Mouse (Mus musculus): ENCODE results near the gene Prkg1. TPM values are rescaled to one million over a fixed set of nuclear protein-coding genes. Genes with fewer than 3 reads are reported as not detected.

Gene Prkg1
- polyA plus RNA-seq, 1 experiment from 2014 or later, result 5.7 TPM

GRCm38 (mm10) chr19:31304760-31305159 lies 460.1 kb downstream of the Prkg1 start:
- Histone ChIP-seq H3K27me3 (no peaks in the 10 kb centered on the region), H3K9me3 (no peaks in the 10 kb centered on the region), H3K4me3 (replicated peaks) (no peak overlapping the region), H3K27ac (no peak overlapping the region), H3K4me1 (replicated peaks) (no peaks in the 10 kb centered on the region), H3K36me3 (no peaks in the 10 kb centered on the region), H3K9ac (replicated peaks) (no peak overlapping the region), H3K4me2 (no peak overlapping the region)
- WGBS, result 84% methylated on average over 3 of the region's 3 CpGs
- no peak for ATAC-seq (ENCODE audit: insufficient number of reproducible peaks, insufficient read depth, low FRiP score, low TSS enrichment, low read depth)

GRCm38 (mm10) chr19:31291231-31291630 lies 473.6 kb downstream of the Prkg1 start:
- H3K27me3 ChIP-seq, result no peaks in the 10 kb centered on the region
- no peak for ATAC-seq (ENCODE audit: insufficient number of reproducible peaks, insufficient read depth, low FRiP score, low TSS enrichment, low read depth)
- no peaks in the 10 kb centered on the region for H3K36me3 ChIP-seq
- no peak overlapping the region for H3K4me3 ChIP-seq (replicated peaks)
- no peak overlapping the region for H3K27ac ChIP-seq
- no peak overlapping the region for H3K9ac ChIP-seq (replicated peaks)
- WGBS, result 67% methylated on average over 2 of the region's 2 CpGs
- no peak overlapping the region for H3K4me2 ChIP-seq
- no peaks in the 10 kb centered on the region for H3K9me3 ChIP-seq
- no peaks in the 10 kb centered on the region for H3K4me1 ChIP-seq (replicated peaks)

- no peak overlapping the region for H3K4me2 ChIP-seq
- H3K9me3 ChIP-seq, result no peaks in the 10 kb centered on the region
- no peaks in the 10 kb centered on the region for H3K36me3 ChIP-seq
- H3K27me3 ChIP-seq, result no peaks in the 10 kb centered on the region
- no peak overlapping the region for H3K4me3 ChIP-seq (replicated peaks)
- no peak for ATAC-seq (ENCODE audit: insufficient number of reproducible peaks, insufficient read depth, low FRiP score, low TSS enrichment, low read depth)
- no peak overlapping the region for H3K9ac ChIP-seq (replicated peaks)
- 22% methylated on average over 3 of the region's 3 CpGs for WGBS
- no peak overlapping the region for H3K27ac ChIP-seq
- no peaks in the 10 kb centered on the region; the same call in 1 of the 2 replicates for H3K4me1 ChIP-seq (replicated peaks)
Observed at GRCm38 (mm10) chr19:31284581-31284980, 480.3 kb downstream of the Prkg1 start.

GRCm38 (mm10) chr19:31284126-31284525 lies 480.7 kb downstream of the Prkg1 start:
- no peak for ATAC-seq (ENCODE audit: insufficient number of reproducible peaks, insufficient read depth, low FRiP score, low TSS enrichment, low read depth)
- Histone ChIP-seq H3K4me3 (replicated peaks) (no peak overlapping the region), H3K27me3 (no peaks in the 10 kb centered on the region), H3K27ac (no peak overlapping the region), H3K4me1 (replicated peaks) (no peaks in the 10 kb centered on the region; the same call in 1 of the 2 replicates), H3K9ac (replicated peaks) (no peak overlapping the region), H3K9me3 (no peaks in the 10 kb centered on the region), H3K4me2 (no peak overlapping the region), H3K36me3 (no peaks in the 10 kb centered on the region)
- WGBS, result 72% methylated on average over 7 of the region's 7 CpGs

- WGBS, result 80% methylated on average over 2 of the region's 2 CpGs
- Histone ChIP-seq H3K4me1 (replicated peaks) (no peaks in the 10 kb centered on the region; the same call in 1 of the 2 replicates), H3K27ac (no peak overlapping the region), H3K4me2 (no peak overlapping the region), H3K9me3 (no peaks in the 10 kb centered on the region), H3K4me3 (replicated peaks) (no peak overlapping the region), H3K9ac (replicated peaks) (no peak overlapping the region), H3K36me3 (no peaks in the 10 kb centered on the region), H3K27me3 (no peaks in the 10 kb centered on the region)
- no peak for ATAC-seq (ENCODE audit: insufficient number of reproducible peaks, insufficient read depth, low FRiP score, low TSS enrichment, low read depth)
Observed at GRCm38 (mm10) chr19:31283617-31284016, 481.2 kb downstream of the Prkg1 start.

GRCm38 (mm10) chr19:31279797-31280486 lies 484.9 kb downstream of the Prkg1 start:
- H3K4me2 ChIP-seq, result no peak overlapping the region
- H3K27ac ChIP-seq, result no peak overlapping the region
- H3K4me1 ChIP-seq (replicated peaks), result no peaks in the 10 kb centered on the region; the same call in 1 of the 2 replicates
- no peak overlapping the region for H3K9ac ChIP-seq (replicated peaks)
- no peaks in the 10 kb centered on the region for H3K36me3 ChIP-seq
- no peak overlapping the region for H3K4me3 ChIP-seq (replicated peaks)
- no peak for ATAC-seq (ENCODE audit: insufficient number of reproducible peaks, insufficient read depth, low FRiP score, low TSS enrichment, low read depth)
- no peaks in the 10 kb centered on the region for H3K9me3 ChIP-seq
- 86% methylated on average over 7 of the region's 7 CpGs for WGBS
- H3K27me3 ChIP-seq, result no peaks in the 10 kb centered on the region

GRCm38 (mm10) chr19:31262438-31262837 lies 502.4 kb downstream of the Prkg1 start:
- no peak overlapping the region for H3K4me3 ChIP-seq (replicated peaks)
- no peaks in the 10 kb centered on the region for H3K27me3 ChIP-seq
- ATAC-seq (ENCODE audit: insufficient number of reproducible peaks, insufficient read depth, low FRiP score, low TSS enrichment, low read depth), result no peak
- H3K9me3 ChIP-seq, result no peaks in the 10 kb centered on the region
- H3K9ac ChIP-seq (replicated peaks), result no peak overlapping the region
- no peaks in the 10 kb centered on the region for H3K36me3 ChIP-seq
- no peak overlapping the region for H3K4me2 ChIP-seq
- no peaks in the 10 kb centered on the region for H3K4me1 ChIP-seq (replicated peaks)
- WGBS, result 98% methylated on average over 1 of the region's 1 CpGs
- H3K27ac ChIP-seq, result no peak overlapping the region

GRCm38 (mm10) chr19:31260494-31260893 lies 504.3 kb downstream of the Prkg1 start:
- H3K9ac ChIP-seq (replicated peaks), result no peak overlapping the region
- H3K27ac ChIP-seq, result no peak overlapping the region
- no peaks in the 10 kb centered on the region for H3K36me3 ChIP-seq
- no peaks in the 10 kb centered on the region for H3K4me1 ChIP-seq (replicated peaks)
- H3K9me3 ChIP-seq, result no peaks in the 10 kb centered on the region
- no peak for ATAC-seq (ENCODE audit: insufficient number of reproducible peaks, insufficient read depth, low FRiP score, low TSS enrichment, low read depth)
- H3K27me3 ChIP-seq, result no peaks in the 10 kb centered on the region
- no peak overlapping the region for H3K4me3 ChIP-seq (replicated peaks)
- H3K4me2 ChIP-seq, result no peak overlapping the region

GRCm38 (mm10) chr19:31255780-31256179 lies 509.1 kb downstream of the Prkg1 start:
- WGBS, result 53% methylated on average over 2 of the region's 2 CpGs
- Histone ChIP-seq H3K4me2 (no peak overlapping the region), H3K27me3 (no peaks in the 10 kb centered on the region), H3K36me3 (no peaks in the 10 kb centered on the region), H3K4me3 (replicated peaks) (no peak overlapping the region), H3K4me1 (replicated peaks) (no peaks in the 10 kb centered on the region), H3K9ac (replicated peaks) (no peak overlapping the region), H3K9me3 (no peaks in the 10 kb centered on the region), H3K27ac (no peak overlapping the region)
- no peak for ATAC-seq (ENCODE audit: insufficient number of reproducible peaks, insufficient read depth, low FRiP score, low TSS enrichment, low read depth)

- Histone ChIP-seq H3K27ac (no peak overlapping the region), H3K4me2 (no peak overlapping the region), H3K27me3 (no peaks in the 10 kb centered on the region), H3K9ac (replicated peaks) (no peak overlapping the region), H3K36me3 (no peaks in the 10 kb centered on the region), H3K9me3 (no peaks in the 10 kb centered on the region), H3K4me1 (replicated peaks) (no peaks in the 10 kb centered on the region), H3K4me3 (replicated peaks) (no peak overlapping the region)
- no peak for ATAC-seq (ENCODE audit: insufficient number of reproducible peaks, insufficient read depth, low FRiP score, low TSS enrichment, low read depth)
Observed at GRCm38 (mm10) chr19:31232410-31232809, 532.4 kb downstream of the Prkg1 start.

GRCm38 (mm10) chr19:31228385-31228784 lies 536.4 kb downstream of the Prkg1 start:
- WGBS, result 83% methylated on average over 3 of the region's 3 CpGs
- no peak overlapping the region for H3K4me2 ChIP-seq
- no peaks in the 10 kb centered on the region for H3K36me3 ChIP-seq
- no peaks in the 10 kb centered on the region for H3K4me1 ChIP-seq (replicated peaks)
- no peak overlapping the region for H3K4me3 ChIP-seq (replicated peaks)
- H3K27me3 ChIP-seq, result no peaks in the 10 kb centered on the region
- no peak overlapping the region for H3K27ac ChIP-seq
- no peaks in the 10 kb centered on the region for H3K9me3 ChIP-seq
- no peak for ATAC-seq (ENCODE audit: insufficient number of reproducible peaks, insufficient read depth, low FRiP score, low TSS enrichment, low read depth)
- no peak overlapping the region for H3K9ac ChIP-seq (replicated peaks)

GRCm38 (mm10) chr19:31223457-31223856 lies 541.4 kb downstream of the Prkg1 start:
- no peak for ATAC-seq (ENCODE audit: insufficient number of reproducible peaks, insufficient read depth, low FRiP score, low TSS enrichment, low read depth)
- H3K27me3 ChIP-seq, result no peaks in the 10 kb centered on the region
- no peaks in the 10 kb centered on the region for H3K9me3 ChIP-seq
- WGBS, result 84% methylated on average over 1 of the region's 1 CpGs
- no peaks in the 10 kb centered on the region for H3K36me3 ChIP-seq
- no peaks in the 10 kb centered on the region for H3K4me1 ChIP-seq (replicated peaks)
- no peak overlapping the region for H3K27ac ChIP-seq
- no peak overlapping the region for H3K4me3 ChIP-seq (replicated peaks)
- no peak overlapping the region for H3K4me2 ChIP-seq
- H3K9ac ChIP-seq (replicated peaks), result no peak overlapping the region

Measured in limb, embryonic 12.5 days (tissue).